Mouse (Mus musculus): ENCODE measurements around the gene Knstrn. TPM values are rescaled to one million over a fixed set of nuclear protein-coding genes. Genes with fewer than 3 reads are reported as not detected.

The Knstrn gene
- total RNA-seq, 2 experiments from 2014 or later, result 50.8 to 215 TPM

DNA sequence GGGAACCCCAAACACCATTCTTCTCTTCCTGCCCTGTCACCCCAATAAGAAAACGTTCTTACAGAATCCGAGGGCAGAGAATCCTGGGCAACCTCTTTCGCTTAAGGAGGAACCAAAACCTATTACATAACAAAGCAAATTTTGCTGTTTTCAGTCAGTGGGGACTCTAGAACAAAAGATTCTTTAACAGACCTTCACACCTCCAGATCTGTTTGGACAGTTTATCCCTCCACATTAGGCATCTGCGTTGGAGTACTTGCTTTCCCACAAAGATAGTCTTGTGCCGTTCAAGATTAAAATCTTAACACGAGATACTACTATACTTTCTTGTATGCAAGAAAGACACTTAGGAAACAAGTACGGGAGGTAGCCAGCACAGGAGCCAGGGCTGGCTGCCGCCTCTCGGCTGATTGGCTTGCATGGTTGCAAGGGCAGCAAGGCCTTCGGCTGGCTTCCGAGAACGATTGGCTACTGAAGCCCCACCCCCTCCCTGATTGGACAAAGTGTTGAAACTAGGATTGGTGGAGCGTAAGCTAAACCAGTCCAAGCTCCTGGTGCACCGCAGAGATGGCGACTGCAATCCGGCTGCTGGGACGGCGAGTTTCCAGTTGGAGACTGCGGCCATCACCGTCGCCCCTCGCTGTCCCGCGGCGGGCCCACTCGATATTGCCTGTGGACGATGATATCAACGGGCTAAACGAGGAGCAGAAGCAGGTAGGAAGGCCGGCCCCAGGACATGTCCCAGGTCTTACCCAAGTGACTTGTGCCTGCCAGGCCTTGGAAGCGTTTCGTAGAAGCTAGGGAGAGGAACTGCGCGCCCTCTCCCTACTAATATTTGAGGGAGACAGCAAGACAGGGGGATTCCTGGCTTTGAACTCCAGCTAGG is 47.9 kb downstream of the Knstrn start, which contains the start of gene Ivd:
TSS of gene Ivd (plus strand) at position 501 of the 886 bp plus-strand sequence.
- peak; percentile 100 for ATAC-seq (replicated peaks; ENCODE audit: poor library complexity)

DNA sequence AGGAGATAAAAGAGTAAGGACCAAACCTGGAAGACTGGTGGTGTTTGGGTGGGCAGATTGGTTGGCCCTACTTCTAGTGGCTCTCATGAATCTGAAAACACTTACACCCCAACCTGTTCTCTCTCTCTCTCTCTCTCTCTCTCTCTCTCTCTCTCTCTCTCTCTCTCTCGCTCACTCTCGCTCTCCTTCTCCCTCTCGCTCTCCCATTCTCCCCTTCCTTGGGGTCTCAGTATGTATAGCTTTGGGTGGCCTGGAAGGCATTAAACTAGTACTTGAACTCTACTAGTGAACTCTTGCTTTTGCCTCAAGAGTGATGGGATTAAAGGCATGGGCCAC is 48.5 kb downstream of the Knstrn start:
- ATAC-seq (replicated peaks; ENCODE audit: poor library complexity), result no peak

DNA sequence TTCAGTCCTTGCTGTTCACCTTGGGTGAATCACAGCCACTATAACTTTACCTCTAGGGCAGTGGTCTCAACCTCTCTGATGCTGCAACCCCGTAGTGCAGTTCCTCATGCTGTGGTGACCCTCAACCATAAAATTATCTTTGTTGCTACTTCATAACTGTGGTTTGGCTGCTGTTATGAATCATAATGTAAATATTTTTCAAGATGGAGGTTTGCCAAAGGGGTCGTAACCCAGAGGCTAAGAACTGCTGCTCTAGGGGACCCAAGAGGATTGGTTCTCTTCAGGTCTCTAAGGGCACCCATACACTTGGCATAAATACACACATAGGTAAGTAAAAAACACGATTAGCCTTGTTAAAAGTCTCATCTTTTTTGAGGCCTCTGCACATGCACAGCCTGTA is 56.8 kb downstream of the Knstrn start:
- ATAC-seq (replicated peaks; ENCODE audit: poor library complexity), result no peak

DNA sequence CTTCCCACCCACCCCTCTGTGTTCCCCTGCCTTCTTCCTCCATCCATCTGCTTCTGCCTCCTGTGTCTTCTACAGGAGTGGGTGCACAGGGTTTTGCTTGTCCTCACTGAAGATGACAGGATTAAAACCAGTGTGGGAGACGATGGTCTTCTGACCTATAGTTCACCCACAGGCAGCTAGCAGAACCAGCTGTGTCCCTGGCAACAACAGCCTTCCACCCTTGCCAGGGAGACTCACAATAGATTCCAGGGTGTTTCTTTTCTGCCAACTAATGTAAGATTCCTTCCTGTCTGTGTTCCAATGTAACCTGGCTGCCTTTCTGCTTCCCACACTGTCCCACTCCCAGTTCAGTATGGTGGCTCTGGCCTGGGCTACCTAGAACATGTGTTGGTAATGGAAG is 57.2 kb downstream of the Knstrn start:
- ATAC-seq (replicated peaks; ENCODE audit: poor library complexity), result no peak

DNA sequence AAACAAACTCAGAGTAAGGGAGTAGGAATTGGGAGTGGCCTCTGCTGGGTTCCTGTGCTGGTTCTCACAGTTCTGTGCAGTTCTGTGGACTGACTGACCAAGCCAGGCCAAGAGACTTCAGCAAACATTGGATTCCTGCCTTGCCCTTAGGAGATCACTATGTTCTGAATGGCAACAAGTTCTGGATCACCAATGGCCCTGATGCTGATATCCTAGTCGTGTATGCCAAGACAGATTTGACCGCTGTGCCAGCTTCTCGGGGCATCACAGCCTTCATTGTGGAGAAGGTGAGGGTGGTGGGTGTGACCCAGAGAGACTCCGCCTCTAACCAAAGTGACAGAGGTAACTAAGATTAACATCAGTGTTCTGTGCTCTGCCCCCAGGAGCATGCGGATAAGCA is 59.2 kb downstream of the Knstrn start:
- no peak for ATAC-seq (replicated peaks; ENCODE audit: poor library complexity)

DNA sequence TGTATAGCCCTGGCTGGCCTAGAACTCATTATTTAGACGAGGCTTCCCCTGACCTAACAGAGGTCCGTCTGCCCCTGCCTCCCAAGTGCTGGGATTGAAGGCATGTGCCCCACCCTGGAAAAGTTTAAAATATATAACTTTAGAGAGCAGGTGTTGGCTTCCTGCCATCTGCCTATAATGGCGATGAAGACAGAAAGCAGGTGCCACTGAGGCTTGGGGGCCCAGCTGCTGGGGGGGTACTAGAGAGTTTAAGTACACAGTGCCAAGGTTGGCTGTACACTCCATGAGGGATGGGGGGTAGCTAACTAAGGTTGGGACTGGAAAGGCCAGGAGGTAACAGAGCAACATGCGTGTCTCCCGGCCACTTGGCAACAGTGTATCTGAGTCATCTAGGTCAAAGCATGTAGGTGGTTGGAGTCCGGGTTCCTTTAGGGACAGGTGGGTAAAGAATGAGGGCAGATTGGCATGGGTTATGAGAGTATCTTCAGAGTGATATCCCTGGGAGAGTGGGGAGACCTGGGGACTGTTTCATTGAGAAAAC is 60.2 kb downstream of the Knstrn start:
- ATAC-seq (replicated peaks; ENCODE audit: poor library complexity), result no peak

DNA sequence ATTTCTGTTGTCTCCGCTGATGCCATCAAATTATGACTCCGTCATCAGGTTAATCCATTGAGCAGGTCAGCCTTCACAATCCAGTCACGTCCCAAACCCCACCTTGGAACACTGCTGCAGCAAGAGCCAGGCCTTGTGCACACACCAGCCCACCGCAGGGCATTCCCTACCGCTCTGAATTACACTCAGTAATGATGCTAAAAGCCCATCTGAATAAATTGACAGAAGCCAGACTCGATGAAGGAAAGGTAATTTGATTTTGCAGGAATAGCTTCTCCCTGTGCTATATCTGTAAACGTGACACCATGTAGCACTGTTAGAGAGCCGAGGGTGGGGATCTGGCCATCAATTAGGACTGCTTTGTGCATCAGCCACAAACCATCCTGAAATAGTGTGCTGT is 61.5 kb downstream of the Knstrn start:
- no peak for ATAC-seq (replicated peaks; ENCODE audit: poor library complexity)

DNA sequence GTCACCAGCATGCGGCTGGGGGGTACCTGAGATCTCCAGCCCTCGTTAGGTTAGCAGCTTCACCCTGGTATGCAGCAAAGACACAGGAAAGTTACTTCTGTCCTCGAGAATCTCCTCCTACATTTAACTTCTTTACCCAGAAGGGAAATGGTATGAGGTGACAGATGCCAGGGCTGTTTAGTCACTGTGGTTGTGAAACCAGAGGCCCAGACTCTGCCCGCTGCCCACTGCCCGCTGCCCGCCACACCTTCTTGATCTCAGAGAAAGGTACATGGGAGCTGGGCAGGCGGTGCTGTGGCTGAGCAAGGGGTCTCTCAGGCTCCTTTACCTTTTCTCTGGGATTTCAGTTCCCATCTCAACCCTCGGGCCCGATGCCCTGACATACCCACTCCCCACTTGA is 62.6 kb downstream of the Knstrn start:
- no peak for ATAC-seq (replicated peaks; ENCODE audit: poor library complexity)

DNA sequence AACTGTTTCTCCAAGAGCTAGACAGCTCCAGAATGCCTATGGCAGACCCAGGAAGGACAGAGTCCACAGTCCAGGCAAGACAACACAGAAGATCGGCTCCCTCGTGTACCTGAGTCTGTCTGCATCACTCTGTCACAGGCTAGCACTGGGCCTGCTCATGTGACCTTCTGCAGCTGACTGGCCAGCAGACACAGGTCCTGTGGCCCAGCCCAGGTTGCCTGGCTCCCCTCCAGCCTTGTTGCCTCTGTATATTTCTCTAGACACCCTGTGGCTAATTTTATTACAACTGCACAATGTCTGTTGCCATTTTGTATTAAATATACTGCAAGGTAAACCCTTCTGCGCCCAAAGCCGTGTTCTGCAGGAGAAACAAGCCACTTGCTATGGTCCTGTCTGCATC is 67.2 kb downstream of the Knstrn start:
- no peak for ATAC-seq (replicated peaks; ENCODE audit: poor library complexity)

DNA sequence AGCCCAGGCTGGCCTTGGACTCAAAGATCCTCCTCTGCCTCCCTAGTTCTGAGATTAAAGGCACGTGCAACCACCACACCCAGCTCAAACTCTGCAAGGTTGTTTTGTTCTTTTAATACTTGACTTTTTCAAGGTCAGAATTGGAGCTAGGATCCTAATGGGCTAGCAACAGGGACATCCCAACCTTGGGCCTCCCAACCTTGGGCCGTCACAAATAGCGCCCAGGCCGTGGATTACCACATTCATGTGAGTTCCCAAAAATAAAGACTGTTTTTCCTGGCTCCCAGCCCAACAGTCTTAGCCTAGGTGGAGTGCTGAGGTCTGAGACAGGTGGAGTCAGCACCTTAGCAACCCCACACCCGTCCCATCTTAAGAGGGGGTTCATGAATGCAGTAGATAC is 68.2 kb downstream of the Knstrn start:
- no peak for ATAC-seq (replicated peaks; ENCODE audit: poor library complexity)

DNA sequence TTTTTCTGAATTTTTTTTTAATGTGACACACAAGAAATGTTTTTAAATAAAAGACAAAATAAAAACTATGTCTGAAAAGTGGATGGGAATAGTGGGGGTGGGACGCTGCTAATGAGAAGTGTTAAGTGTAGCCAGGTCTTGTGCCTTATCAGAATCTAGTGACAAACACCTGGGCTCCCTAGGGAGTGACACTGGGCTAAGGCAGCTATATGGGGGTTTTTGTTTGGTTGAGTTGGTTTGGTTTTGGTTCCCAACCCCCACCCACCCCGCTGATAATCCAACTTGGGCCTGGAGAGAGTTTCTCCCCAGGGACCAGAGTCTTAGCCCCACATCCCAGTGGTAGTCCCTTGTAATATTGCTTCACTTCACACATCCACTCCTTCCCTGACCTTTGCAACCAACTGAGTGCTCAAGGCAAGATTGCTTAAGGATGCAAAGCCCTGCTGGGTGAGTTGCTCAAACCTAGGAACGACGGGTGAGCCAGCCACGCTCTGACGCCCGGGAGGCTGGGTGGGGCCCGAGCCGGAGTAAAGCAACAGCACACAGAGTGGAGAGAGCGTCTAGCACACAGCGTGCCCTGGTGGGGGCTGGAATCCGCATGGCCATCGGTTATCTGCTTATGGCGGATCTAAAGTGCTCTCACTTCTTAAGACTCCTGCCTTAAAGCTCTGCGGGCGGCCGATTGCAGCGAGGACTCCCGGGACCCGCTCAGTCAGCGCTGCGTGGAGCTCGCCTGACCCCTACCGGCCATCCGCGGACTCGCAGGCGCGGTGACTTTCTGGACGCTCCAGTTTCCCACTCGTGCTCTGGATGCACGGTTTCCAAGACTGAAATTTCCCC is 69.3 kb downstream of the Knstrn start:
- peak; percentile 78 for ATAC-seq (replicated peaks; ENCODE audit: poor library complexity)

DNA sequence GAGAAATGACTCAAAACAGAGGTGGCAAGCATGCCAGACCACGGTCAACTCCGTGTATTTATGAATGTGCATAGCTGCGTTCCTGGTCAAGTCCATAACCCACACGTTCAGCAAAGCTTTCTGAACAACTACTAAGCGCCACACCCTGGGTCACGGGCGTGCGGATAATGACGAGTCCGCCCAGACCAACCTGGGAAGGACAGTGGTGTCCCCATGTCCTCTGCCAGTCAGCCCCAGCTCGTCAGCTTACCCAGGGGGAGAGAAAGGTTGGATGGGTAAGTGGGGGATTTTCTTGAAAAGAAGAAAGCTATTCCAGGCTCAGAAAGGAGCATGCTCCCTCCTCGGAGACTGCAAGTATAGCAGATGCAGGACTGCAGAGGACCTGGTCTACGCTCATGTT is 73.6 kb downstream of the Knstrn start:
- no peak for ATAC-seq (replicated peaks; ENCODE audit: poor library complexity)

DNA sequence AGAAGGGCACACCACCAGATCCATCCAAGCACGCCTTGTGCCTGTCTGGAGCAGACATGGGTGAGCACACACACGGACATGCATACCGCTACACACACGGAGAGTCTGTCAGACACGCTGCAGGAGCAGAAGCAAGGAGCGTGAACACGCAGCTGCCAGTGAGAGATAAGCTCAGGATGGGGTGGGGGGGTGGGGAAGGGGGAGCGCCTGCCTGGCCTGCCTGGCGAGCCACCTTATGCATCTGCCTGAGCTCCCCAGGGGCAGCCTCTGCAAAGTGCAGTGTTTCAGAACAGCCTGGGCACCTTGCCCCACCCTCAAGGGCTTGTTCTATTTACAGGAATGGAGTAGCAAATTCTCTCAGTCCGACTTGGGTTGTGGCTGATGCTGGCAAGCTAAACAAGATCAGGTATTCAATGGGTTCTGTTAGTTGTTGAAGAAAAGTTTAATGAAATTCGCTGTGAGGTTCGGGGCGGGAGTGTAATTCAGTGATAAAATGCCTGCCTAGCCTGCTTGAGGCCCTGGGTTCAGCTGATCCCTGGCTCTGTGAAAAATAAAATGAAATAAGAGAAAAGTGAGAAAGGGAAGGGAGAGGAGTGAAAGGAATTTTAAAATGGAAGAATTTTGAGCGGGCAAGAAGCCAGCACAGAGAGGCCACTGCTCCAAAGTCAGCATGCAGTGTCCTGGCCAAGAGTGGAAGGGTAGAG is 74.2 kb downstream of the Knstrn start:
- ATAC-seq (replicated peaks; ENCODE audit: poor library complexity), result peak; percentile 71

DNA sequence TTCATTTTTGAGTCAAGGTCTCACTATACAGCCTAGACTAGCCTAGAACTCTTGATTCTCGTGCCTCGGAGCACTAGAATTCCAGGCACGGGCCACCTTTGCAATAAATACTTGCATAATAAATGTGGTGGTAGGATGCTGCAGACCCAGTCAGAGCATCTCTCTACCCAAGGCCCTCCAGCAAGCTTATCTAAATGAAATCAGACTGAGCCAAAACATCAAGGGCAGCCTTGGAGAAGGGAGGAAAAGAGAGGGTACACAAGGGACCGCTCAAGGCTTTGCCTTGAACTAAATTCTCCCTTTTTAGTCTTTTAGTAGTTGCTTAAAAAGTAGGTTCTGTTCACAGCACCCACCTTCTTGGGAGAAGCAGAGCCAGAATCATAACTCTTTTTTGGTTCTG is 77.4 kb downstream of the Knstrn start:
- ATAC-seq (replicated peaks; ENCODE audit: poor library complexity), result no peak

DNA sequence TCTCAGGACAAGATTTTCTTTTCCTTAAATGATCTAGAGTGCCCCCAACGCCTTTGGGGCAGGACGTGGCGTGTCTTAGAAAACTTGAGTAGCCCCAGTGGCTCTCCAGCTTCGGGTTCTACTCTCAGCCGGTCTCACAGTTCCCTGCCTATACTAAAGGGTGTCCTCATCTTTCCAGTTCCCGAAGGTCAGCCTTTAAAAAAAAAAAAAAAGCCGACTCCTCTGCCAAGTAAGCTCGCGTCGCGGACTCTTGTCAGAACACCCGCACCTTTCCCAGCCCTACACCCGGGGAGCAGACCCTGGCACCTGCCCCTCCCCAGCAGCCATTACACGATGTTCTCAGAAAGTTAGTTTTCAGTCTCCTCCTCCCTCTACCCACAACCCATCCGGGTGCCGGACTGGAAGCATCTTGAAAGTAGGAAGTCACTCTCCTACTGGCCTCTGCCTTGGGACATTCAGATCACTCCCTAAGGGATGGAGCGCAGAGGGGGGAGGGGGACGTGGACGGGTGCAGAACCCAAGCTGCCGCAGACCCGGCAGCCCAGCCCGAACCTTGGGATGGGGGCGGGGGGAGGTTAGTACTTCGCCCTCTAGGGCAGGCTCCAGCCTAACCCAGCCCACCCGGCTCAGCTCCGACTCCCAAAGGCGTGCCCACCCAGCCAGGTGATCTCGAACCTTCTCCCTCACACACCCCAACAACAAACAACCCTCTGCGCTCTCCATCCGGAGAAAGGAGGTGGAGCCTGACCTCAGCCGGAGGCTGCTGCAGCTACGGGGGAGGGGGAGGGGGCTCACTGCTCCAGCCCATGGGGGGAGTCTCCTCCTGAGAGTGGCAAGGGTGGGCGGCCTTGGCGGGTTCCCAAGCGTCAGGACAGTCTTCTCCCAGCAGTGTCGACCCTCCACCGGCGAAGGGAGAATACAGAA is 82.4 kb downstream of the Knstrn start:
- ATAC-seq (replicated peaks; ENCODE audit: poor library complexity), result no peak; the same call in 1 of the 2 replicates

DNA sequence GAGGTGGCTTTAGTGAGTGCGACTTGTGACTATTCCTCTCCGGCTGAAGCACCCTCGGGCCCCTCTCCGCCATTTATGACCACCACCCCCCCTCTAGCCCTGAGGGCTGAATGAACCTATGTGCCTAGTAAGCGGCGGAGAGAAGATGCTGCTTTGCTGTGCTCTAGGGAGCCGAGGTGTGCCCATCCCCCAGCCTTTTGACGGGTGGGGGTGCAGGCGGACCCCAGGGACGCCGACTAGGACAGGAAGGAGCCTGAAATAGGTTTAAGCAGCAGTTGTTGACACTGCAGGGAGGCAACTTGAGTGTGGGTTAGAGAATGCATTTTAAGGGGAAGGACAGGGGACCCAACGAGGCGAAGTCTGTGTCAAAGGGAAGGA is 83.1 kb downstream of the Knstrn start:
- ATAC-seq (replicated peaks; ENCODE audit: poor library complexity), result no peak

DNA sequence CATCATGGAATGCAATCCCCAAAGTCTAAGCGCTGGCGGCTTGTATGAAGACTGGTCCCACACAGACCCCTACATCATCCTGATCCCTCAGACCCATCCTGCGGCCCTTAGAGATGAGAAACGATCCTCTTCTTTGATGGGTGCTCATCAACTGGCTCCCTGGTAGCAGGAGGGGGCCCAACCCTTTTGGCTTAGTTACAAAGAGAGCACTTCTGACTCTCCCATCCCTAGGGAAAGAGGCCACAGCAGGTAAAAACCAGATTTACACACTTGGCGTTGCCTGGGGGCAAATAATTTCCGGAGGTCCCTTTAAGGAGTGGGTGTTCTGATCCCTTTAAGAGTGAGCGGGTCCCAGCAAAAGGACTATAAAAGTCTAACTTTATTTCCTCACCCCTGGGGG is 83.6 kb downstream of the Knstrn start:
- ATAC-seq (replicated peaks; ENCODE audit: poor library complexity), result no peak

DNA sequence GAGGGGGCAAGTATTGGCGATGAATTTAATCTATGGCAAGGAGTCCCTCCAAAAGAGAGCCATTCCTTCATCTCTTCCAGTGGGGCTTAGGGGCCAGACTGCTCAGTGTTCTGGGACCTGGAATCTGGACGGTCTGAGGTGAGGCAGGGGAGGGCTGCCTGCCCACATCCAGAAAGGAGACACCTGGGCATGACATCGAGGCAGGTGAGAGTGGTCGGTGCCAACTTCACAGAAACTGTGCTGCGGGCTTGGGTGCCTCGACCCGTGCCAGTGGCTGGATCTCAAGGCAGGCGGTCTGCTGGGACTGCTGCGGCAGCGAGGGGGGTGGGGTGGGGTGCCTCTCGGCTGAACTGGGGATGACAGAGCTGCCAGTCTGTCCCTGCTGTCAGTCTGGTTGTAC is 84.0 kb downstream of the Knstrn start:
- no peak for ATAC-seq (replicated peaks; ENCODE audit: poor library complexity)

DNA sequence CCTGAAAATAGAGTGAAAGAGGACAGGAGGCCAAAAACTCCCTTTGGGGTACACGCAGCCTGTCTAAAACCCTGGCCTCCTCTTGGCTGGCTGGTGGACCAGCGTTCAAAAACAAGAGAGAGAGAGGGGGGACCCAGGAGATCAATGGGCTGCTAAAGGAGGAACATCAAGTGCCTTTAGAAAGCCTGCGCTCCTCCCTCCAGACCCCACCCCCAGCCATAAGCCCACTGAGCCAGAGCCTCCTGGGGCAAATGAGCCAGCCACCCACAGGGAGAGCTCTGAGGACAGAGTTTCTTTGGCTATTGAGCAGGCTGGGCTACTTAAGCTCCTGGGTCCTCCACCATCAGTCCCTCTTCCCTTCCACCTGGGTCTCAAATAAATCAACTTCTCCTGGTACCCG is 85.0 kb downstream of the Knstrn start:
- ATAC-seq (replicated peaks; ENCODE audit: poor library complexity), result no peak

DNA sequence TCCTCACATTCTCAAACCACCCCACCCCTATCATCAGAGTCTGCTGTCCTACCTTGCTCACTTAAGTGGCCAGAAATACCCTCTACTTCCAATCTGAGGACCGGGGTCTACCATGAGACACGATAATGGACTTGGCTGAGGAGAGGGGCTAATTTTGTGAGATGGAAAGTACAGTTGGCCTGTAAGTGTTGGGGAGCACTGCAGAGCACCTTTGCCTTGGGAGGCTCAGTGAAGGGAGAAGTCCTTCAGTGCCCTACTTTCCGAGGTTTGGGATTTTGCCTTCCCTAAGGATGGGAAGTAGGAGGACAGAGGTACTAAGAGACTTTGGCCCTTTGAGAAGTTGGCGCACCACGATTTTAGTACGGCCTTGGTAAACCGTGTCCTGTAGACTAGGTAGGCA is 85.5 kb downstream of the Knstrn start:
- ATAC-seq (replicated peaks; ENCODE audit: poor library complexity), result no peak

Measured in megakaryocyte progenitor cell, adult 5-6 weeks (primary cell).